Mouse (Mus musculus) bone marrow macrophage, adult 2 months (primary cell): Measurements from ENCODE around the gene Gm45062. TPM values are rescaled to one million over a fixed set of nuclear protein-coding genes. Genes with fewer than 3 reads are reported as not detected.
"Not testable (repeated sequence)": the region's sequence is repeated elsewhere in the genome, so short reads cannot be mapped to it uniquely, and the experiment has no call there.

Source experiments
- H3K27ac ChIP-seq: 2 replicates; pipeline ENCODE4 v1.5.1; 2012; ENCODE audit warnings: low read depth, low read length; ENCODE audit not compliant: insufficient read depth
- H3K4me1 ChIP-seq: 2 replicates; pipeline ENCODE4 v1.6.1; 2012; ENCODE audit warnings: low read length; ENCODE audit not compliant: control insufficient read depth, insufficient read depth
- H3K4me3 ChIP-seq: 2 replicates; pipeline ENCODE4 v1.5.1; 2012; ENCODE audit warnings: mild to moderate bottlenecking, low read length, moderate library complexity; ENCODE audit not compliant: insufficient read depth
- CTCF ChIP-seq: IDR thresholded peaks from 2 replicates; pipeline ENCODE4 v1.5.1; 2012; ENCODE audit warnings: low read depth, mild to moderate bottlenecking, low read length, moderate library complexity
- POLR2A ChIP-seq: IDR thresholded peaks from 2 replicates; pipeline ENCODE4 v1.6.1; 2012; ENCODE audit warnings: mild to moderate bottlenecking, low read depth, low read length, borderline replicate concordance
- polyA plus RNA-seq: library from polyadenylated mRNA; stranded (reverse); fragments of >200 nt; gene quantifications from 2 replicates; pipeline ENCODE4 v1.2.4, GENCODE M21; 2012; ENCODE audit not compliant: missing spikeins, insufficient read depth, insufficient read length

Gm45062 gene
- polyA plus RNA-seq, 1 experiment, result 2.5 TPM

DNA sequence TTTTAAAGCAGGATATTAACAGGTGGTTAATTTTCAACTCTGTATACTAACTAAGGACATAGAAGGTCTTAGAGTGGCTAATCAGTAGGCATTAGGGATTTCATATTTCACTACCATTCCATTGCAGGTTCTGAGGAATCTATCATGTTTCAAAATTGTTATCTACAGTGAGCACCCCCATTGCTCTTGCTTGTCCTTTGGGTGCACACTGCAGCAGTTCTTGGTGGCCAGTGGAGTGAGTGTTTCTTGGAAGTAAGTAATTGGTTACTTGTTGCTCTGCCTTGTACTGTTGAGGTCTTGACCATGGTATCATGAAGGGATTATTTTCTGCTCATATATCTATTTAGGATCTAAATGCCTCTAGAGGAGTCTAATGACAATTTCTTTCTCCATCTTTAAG is 57.0 kb downstream of the Gm45062 start:
- H3K4me1 ChIP-seq, result no peaks in the 10 kb centered on the region
- H3K4me3 ChIP-seq, result no peak overlapping the region
- no peak overlapping the region for H3K27ac ChIP-seq
- TF ChIP-seq CTCF (no peak), POLR2A (no peak)

DNA sequence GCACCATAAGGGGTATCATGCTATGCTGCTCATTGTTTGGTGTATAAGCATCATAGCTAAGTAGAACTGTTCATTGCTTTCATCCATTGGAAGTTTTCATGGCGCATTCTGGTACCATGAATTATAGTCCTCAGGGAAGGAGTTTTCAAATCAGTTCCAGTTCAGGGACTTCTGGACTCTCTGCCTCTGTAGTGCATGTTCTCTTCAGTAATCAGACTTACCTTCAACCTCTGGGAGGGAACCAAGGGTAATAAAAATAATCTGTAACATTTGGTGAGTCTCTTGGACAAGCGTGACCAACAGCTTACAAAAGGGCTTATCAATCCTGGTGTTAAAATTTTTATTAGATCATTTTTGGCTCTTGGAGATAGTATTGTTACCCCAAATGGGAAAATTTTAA is 60.3 kb downstream of the Gm45062 start:
- Histone ChIP-seq H3K4me1 (no peaks in the 10 kb centered on the region), H3K4me3 (no peak overlapping the region), H3K27ac (no peak overlapping the region)
- TF ChIP-seq POLR2A, result no peak
- TF ChIP-seq CTCF, result no peak

DNA sequence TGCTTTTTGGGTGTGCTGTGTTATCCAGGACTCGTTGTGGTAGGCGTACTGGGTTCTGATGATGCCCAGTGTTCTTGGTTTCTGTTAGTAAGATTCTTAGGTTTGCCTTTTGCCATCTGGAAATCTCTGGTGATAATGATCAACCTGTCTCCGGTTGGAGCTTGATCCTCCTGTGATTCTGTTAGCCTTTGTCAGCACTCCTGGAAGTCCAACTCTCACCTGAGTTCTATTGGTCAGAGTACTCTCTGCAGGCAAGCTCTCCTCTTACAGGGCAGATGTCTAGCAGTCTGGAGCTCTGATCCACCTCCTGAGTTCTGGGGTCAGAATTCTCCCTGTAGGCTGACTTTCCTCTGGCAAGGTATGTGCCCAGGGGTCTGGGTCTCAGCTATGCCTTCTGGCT is 72.2 kb downstream of the Gm45062 start:
- not testable (repeated sequence) for H3K4me3 ChIP-seq, H3K4me1 ChIP-seq

DNA sequence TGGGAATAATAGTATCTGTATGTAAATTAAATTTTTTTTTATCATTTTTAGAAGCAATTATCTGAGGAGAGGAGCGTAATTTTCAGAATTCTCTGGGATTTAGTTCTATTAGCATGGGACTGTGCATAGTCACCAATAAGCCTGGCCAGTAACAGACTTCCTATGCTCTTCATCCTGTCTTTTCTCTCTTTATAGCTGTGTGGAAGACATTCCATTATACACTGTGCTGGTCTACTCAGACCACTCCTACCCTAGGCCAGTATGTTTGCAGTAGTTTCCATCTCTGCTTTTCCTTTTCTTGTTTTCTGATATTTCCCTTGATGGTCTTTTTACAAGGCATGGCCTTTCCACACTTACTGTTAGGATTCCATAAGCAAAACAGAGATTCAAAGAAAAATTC is 74.1 kb downstream of the Gm45062 start:
- Histone ChIP-seq H3K4me3 (no peak overlapping the region), H3K27ac (no peak overlapping the region), H3K4me1 (no peaks in the 10 kb centered on the region)
- TF ChIP-seq CTCF (no peak), POLR2A (no peak)

More for the DNA sequence above, 72.2 kb downstream of the Gm45062 start:
- H3K27ac ChIP-seq, result not testable (repeated sequence)

DNA sequence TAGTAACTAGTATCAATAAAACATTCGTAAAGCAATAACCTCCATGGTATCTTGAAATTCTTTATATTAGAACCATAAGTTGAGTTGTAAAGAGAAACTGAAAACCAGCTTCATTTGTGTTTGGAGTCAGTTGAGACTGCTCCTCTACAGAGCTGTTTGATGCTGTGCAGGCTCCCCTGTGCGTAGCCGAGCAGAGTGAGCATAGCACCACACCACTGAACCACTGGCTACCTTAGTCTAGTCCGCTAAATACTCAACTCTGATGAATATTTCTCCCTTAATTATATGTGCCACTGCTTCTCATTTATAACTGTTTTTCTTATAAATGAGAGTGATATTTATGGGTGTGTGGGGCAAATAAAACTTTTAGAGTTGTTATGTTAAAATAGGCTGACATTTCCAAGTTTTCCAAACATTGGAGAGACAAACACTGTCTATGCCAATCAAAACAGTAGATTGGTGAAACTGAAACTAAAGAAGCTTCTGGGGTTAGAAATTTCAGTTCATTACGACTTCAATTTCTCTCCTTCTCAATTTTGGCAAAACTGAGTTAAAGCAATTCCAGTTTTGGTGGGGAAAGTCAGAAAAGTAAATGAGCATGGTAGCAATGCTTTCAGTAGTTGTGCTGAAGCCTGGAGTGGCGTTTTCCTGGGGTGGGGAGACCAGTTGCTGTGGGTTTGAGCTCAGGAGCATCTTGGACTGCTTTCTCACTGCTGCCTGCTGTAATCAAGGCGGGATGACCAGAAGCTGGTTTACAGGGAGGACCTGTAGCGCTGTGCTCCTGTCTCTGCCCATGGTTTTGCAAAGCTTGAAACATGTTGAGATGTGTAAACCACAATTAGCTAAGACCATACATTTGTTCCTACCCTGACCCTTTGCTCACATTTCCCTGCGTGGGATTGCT is 77.5 kb downstream of the Gm45062 start:
- H3K27ac ChIP-seq, result no peak overlapping the region
- TF ChIP-seq CTCF, result no peak
- TF ChIP-seq POLR2A, result no peak
- no peak overlapping the region for H3K4me3 ChIP-seq
- peaks cover 7% of the 10 kb centered on the region for H3K4me1 ChIP-seq

DNA sequence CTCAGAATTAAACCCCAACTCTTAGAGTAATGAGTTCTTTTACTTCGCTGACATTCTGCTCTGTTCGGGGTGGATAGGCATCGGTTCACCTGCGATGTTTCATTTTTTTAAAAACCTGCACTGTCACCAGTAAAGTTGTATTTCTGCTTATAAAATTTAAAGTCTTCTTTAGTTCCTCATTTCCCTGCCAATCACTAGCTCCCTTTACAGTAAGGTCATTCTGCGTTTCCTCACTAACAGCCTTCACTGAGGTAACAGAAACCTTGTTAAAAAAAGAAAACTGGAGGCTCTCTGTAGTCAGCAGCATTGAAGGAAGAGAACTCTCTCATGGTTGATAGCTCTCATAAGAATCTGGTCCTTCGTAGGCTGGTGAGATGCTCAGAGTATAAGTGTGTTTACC is 80.2 kb downstream of the Gm45062 start:
- Histone ChIP-seq H3K27ac (no peak overlapping the region), H3K4me3 (no peak overlapping the region), H3K4me1 (peaks cover 7% of the 10 kb centered on the region)
- TF ChIP-seq CTCF (no peak), POLR2A (no peak)

DNA sequence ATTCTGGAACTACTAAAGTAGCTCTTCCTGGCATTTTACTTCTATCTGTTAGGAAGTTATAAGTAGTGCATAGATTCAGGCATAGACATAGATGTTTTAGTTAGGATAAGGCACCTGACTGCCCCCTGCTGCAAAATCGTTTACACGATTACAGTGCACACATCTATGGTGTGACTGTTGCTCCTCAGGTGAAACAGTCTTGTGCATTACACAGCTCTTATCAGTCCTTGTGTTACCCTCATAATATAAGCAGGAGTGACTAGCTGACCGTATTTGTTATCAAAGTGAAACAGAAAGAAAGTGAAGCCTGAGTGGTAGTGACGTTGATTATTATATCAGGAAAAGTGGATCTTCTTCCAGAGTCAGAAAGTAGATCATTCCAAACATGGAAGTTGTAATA is 84.0 kb downstream of the Gm45062 start:
- H3K4me1 ChIP-seq, result peaks cover 17% of the 10 kb centered on the region
- TF ChIP-seq CTCF (no peak), POLR2A (no peak)
- H3K27ac ChIP-seq, result no peak overlapping the region
- H3K4me3 ChIP-seq, result no peak overlapping the region

DNA sequence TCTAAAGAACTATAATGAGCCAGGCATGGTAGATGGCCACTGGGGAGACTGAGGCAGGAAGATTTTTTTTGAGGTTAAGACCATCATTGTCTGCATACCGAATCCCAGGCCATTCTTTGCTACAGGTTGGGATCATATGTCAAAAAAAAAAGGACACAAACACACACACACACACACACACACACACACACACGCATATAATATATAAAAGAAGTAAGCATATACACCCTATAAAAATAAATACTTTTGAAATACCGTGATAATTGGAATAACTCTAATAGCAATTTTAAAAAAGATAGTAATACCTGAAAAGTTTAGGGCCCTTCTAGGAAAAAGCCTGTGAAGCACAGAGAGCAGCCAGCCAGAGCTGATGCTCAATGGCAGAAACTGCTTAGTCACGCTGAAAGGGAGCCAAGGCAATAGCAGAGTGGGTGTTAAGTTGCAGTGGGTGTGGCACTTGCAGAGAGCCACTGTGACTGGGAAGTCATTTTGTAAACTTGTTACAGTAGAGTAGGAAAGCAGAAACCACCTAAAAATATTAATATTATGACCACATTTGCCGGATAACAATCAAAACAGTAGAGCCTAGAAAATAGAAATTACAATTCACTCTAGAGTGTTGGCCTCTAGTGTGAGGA is 86.1 kb downstream of the Gm45062 start:
- H3K27ac ChIP-seq, result no peak overlapping the region
- peaks cover 10% of the 10 kb centered on the region for H3K4me1 ChIP-seq
- TF ChIP-seq CTCF (no peak), POLR2A (no peak)
- no peak overlapping the region for H3K4me3 ChIP-seq

DNA sequence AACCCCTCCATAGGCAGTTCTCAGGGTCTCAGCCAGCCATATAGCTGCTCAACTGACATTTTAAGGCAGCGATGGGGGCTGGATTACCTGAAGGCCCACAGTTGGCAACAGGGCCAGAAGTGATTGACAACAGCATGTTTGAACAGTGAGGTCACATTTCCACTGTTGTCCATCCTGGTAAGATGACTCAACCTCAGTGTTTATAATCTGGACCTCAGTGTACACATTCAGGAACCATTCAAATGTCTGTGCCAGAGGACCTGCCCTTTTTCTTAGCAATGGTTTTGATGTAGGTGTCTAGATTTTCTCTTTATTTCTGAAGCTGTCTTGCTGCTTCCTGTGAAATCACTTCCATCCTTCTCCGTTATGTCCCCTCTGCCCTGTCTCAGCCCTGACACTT is 87.9 kb downstream of the Gm45062 start:
- Histone ChIP-seq H3K4me3 (no peak overlapping the region), H3K4me1 (peaks cover 10% of the 10 kb centered on the region), H3K27ac (no peak overlapping the region)
- no peak for TF ChIP-seq POLR2A
- no peak for TF ChIP-seq CTCF

DNA sequence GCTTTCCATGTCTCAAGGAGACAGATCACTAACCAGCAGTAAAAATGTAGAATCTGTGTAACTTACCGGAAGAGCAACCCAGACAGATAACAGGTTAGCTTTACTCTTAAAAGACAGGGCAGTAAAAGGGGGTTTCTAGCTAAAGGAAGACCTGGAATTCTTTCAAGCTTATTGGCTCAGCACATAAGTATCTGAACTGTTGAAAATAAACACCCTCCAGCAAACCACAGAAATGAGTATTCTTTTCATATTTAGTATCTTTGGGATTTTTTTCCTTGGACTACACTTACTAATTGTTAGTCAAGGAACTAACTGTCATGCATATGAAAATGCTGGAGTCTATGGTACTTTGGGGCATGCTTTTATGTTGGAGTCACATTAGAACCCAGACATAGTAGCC is 89.1 kb downstream of the Gm45062 start:
- peaks cover 10% of the 10 kb centered on the region for H3K4me1 ChIP-seq
- TF ChIP-seq POLR2A (no peak), CTCF (no peak)
- H3K4me3 ChIP-seq, result no peak overlapping the region
- no peak overlapping the region for H3K27ac ChIP-seq
